Mouse (Mus musculus) liver, adult 2 months (tissue): Measurements from ENCODE around the gene Bcl9l. TPM values are rescaled to one million over a fixed set of nuclear protein-coding genes. Genes with fewer than 3 reads are reported as not detected.

ENCODE experiments used
- DNase-seq: peaks from one replicate; pipeline ENCODE4 v3.0.0-alpha.2; 2011; ENCODE audit warnings: low read depth, low spot score; ENCODE audit errors: extremely low read depth
- H3K27ac ChIP-seq: fragments of 200-500 bp; replicated peaks from 2 replicates; pipeline ENCODE4 v1.5.1; 2012; ENCODE audit warnings: low read depth, mild to moderate bottlenecking, control low read depth, inconsistent platforms, low read length; ENCODE audit not compliant: insufficient read depth
- H3K27me3 ChIP-seq: fragments of 200-500 bp; 2 replicates; pipeline ENCODE4 v1.6.1; 2012; ENCODE audit warnings: mild to moderate bottlenecking, moderate library complexity, low read length, inconsistent platforms; ENCODE audit not compliant: control insufficient read depth, insufficient read depth
- H3K36me3 ChIP-seq: fragments of 200-500 bp; 2 replicates; pipeline ENCODE4 v1.6.1; 2012; ENCODE audit warnings: low read length, inconsistent platforms; ENCODE audit not compliant: control insufficient read depth, insufficient read depth
- H3K4me1 ChIP-seq: fragments of 200-500 bp; 2 replicates; pipeline ENCODE4 v1.6.1; 2011; ENCODE audit warnings: low read length; ENCODE audit not compliant: control insufficient read depth, insufficient read depth
- H3K4me3 ChIP-seq: fragments of 200-500 bp; 2 replicates; pipeline ENCODE4 v1.5.1; 2011; ENCODE audit warnings: low read depth, mild to moderate bottlenecking, control low read depth, low read length, moderate library complexity; ENCODE audit not compliant: insufficient read depth
- H3K79me2 ChIP-seq: fragments of 200-500 bp; 2 replicates; pipeline ENCODE4 v1.6.1; 2012; ENCODE audit warnings: inconsistent platforms, mild to moderate bottlenecking, low read length, moderate library complexity; ENCODE audit not compliant: control insufficient read depth, insufficient read depth
- H3K9ac ChIP-seq: fragments of 200-500 bp; 2 replicates; pipeline ENCODE4 v1.6.1; 2012; ENCODE audit warnings: low read depth, mild to moderate bottlenecking, control low read depth, inconsistent platforms, low read length
- CTCF ChIP-seq: fragments of 200-500 bp; IDR thresholded peaks from 2 replicates; pipeline ENCODE4 v1.5.1; 2011; ENCODE audit warnings: low read depth, low read length, control low read depth
- POLR2A ChIP-seq: fragments of 200-500 bp; IDR thresholded peaks from 2 replicates; pipeline ENCODE4 v1.6.1; 2011; ENCODE audit warnings: low read length, control low read depth; ENCODE audit not compliant: insufficient read depth; ENCODE audit errors: extremely low read depth
- whole genome bisulfite sequencing: fragments of 180-500 bp; shearing (Covaris S2); methylation state at CpG from one replicate; pipeline ENCODE4 v1.1.7; 2018; 5-methylcytosine and 5-hydroxymethylcytosine counted together
- polyA plus RNA-seq: library from polyadenylated mRNA; depleted of rRNA; stranded (reverse); fragments of >200 nt; gene quantifications from 2 replicates; pipeline ENCODE4 v1.2.3, GENCODE M21; 2012; rRNA removed
- total RNA-seq: library from RNA; depleted of rRNA; stranded (reverse); fragments of >200 nt; gene quantifications from 2 replicates; pipeline ENCODE4 v1.2.3, GENCODE M21; 2014; rRNA removed

Gene Bcl9l
- total and polyA plus RNA-seq, 2 experiments: 5.4 to 27.9 TPM

- Histone ChIP-seq H3K4me1 (no peaks in the 10 kb centered on the region), H3K4me3 (no peak overlapping the region), H3K27ac (no peak overlapping the region), H3K79me2 (no peaks in the 10 kb centered on the region), H3K27me3 (no peaks in the 10 kb centered on the region), H3K36me3 (no peaks in the 10 kb centered on the region), H3K9ac (no peak overlapping the region)
- TF ChIP-seq CTCF (no peak), POLR2A (no peak)
- WGBS: 95% methylated on average over 8 of the region's 8 CpGs
- DNase-seq: no peak
These were observed 66.0 kb downstream of the Bcl9l start for GRCm38 (mm10) chr9:44548412-44549152.

DNA sequence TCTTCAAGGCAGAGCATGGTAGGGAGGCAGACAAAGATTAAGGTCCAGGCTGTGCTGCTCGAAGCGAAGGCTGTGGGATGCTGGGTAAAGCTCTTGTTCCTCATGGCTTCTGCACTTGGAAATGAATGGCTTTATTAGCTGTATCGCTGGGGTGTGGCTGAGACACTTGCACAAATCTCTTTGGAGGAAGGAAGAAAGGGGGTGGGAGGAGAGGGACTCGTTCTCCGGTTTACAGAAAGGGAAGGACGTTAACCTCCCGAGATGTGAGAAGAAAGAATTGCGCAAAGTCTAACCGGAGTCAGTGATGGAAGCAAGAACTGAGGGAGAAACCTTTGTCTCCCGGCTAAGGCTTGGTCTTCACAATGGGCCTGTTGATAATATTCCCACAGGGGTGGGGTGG, 68.5 kb downstream of the Bcl9l start:
- Histone ChIP-seq H3K27ac (no peak overlapping the region), H3K9ac (no peak overlapping the region), H3K36me3 (no peaks in the 10 kb centered on the region), H3K4me3 (no peak overlapping the region), H3K4me1 (no peaks in the 10 kb centered on the region), H3K27me3 (no peaks in the 10 kb centered on the region), H3K79me2 (no peaks in the 10 kb centered on the region)
- 80% methylated on average over 10 of the region's 10 CpGs for WGBS
- DNase-seq: peak; percentile 31
- TF ChIP-seq POLR2A: no peak
- TF ChIP-seq CTCF: no peak

DNA sequence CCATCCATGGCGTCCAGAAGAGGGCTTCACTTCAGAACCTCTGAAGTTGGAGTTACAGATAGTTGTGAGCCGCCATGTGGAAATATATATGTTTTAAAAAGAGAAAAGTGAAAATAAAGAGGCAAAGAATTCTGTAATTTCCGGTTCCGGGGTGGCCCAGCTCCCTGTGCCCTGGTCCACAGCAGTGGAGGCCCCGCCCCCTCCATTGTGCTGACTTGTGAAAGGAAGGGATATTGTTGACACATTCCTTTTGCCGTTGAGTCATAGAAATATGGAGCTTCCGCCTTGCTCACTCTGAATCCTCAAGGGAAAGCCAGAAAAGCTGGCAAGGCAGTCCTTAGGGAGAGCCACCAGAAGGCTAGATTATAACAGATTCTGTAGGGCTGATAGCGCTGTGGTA, 69.5 kb downstream of the Bcl9l start:
- H3K79me2 ChIP-seq: no peaks in the 10 kb centered on the region
- H3K9ac ChIP-seq: no peak overlapping the region
- no peaks in the 10 kb centered on the region for H3K4me1 ChIP-seq
- no peak overlapping the region for H3K4me3 ChIP-seq
- no peaks in the 10 kb centered on the region for H3K27me3 ChIP-seq
- 76% methylated on average over 8 of the region's 8 CpGs for WGBS
- DNase-seq: no peak
- H3K36me3 ChIP-seq: no peaks in the 10 kb centered on the region
- TF ChIP-seq POLR2A (no peak), CTCF (no peak)
- H3K27ac ChIP-seq: peak overlapping the region; percentile 36; the same call in 1 of the 2 replicates

Other genes starting within 250 kb of the Bcl9l start
- 2.8 and 4.3 TPM in 2 replicates for gene Cbl, start 248.8 kb upstream of the Bcl9l start, total RNA-seq
- gene Cbl, start 248.8 kb upstream of the Bcl9l start, polyA plus RNA-seq: 1.8 and 2.4 TPM in 2 replicates
- gene Ccdc153, start 242.1 kb upstream of the Bcl9l start, total RNA-seq: not detected in 2 replicates
- gene Ccdc153, start 242.1 kb upstream of the Bcl9l start, polyA plus RNA-seq: not detected in 2 replicates
- gene Pdzd3, start 231.4 kb upstream of the Bcl9l start, total RNA-seq: not detected in 2 replicates
- not detected in 2 replicates for gene Pdzd3, start 231.4 kb upstream of the Bcl9l start, polyA plus RNA-seq
- gene Nlrx1, start 214.2 kb upstream of the Bcl9l start, total RNA-seq: 3.5 and 5.6 TPM in 2 replicates
- 8.6 and 10.0 TPM in 2 replicates for gene Nlrx1, start 214.2 kb upstream of the Bcl9l start, polyA plus RNA-seq
- not detected in 2 replicates for gene Abcg4, start 194.2 kb upstream of the Bcl9l start, total RNA-seq
- gene Abcg4, start 194.2 kb upstream of the Bcl9l start, polyA plus RNA-seq: 0.11 TPM in 1 of 2 replicates, not detected in the other
- gene Hinfp, start 177.2 kb upstream of the Bcl9l start, total RNA-seq: 7.4 and 7.6 TPM in 2 replicates
- gene Hinfp, start 177.2 kb upstream of the Bcl9l start, polyA plus RNA-seq: 10.6 and 16.9 TPM in 2 replicates
- gene C2cd2l, start 162.5 kb upstream of the Bcl9l start, total RNA-seq: 5.2 and 7.9 TPM in 2 replicates
- 60.1 and 60.9 TPM in 2 replicates for gene C2cd2l, start 162.5 kb upstream of the Bcl9l start, polyA plus RNA-seq
- gene Dpagt1, start 156.8 kb upstream of the Bcl9l start, total RNA-seq: 8.7 and 13.1 TPM in 2 replicates
- 57.4 and 71.7 TPM in 2 replicates for gene Dpagt1, start 156.8 kb upstream of the Bcl9l start, polyA plus RNA-seq
- gene H2afx, start 148.1 kb upstream of the Bcl9l start, total RNA-seq: 5.6 and 11.2 TPM in 2 replicates
- 22.5 and 23.6 TPM in 2 replicates for gene H2afx, start 148.1 kb upstream of the Bcl9l start, polyA plus RNA-seq
- 61.3 and 67.7 TPM in 2 replicates for gene Hmbs, start 138.6 kb upstream of the Bcl9l start, total RNA-seq
- 58.8 and 61.4 TPM in 2 replicates for gene Hmbs, start 138.6 kb upstream of the Bcl9l start, polyA plus RNA-seq
- gene Vps11, start 121.2 kb upstream of the Bcl9l start, total RNA-seq: 14.5 and 22.0 TPM in 2 replicates
- 15.9 and 17.0 TPM in 2 replicates for gene Vps11, start 121.2 kb upstream of the Bcl9l start, polyA plus RNA-seq
- 87.8 and 131 TPM in 2 replicates for gene Hyou1, start 103.3 kb upstream of the Bcl9l start, total RNA-seq
- 75.0 and 111 TPM in 2 replicates for gene Hyou1, start 103.3 kb upstream of the Bcl9l start, polyA plus RNA-seq
- 250 and 307 TPM in 2 replicates for gene Slc37a4, start 86.0 kb upstream of the Bcl9l start, total RNA-seq
- gene Slc37a4, start 86.0 kb upstream of the Bcl9l start, polyA plus RNA-seq: 153 and 185 TPM in 2 replicates
- gene Rps25, start 75.7 kb upstream of the Bcl9l start, total RNA-seq: 455 and 516 TPM in 2 replicates
- gene Rps25, start 75.7 kb upstream of the Bcl9l start, polyA plus RNA-seq: 82.7 and 98.8 TPM in 2 replicates
- 31.0 and 35.0 TPM in 2 replicates for gene Trappc4, start 75.2 kb upstream of the Bcl9l start, total RNA-seq
- 28.0 and 30.7 TPM in 2 replicates for gene Trappc4, start 75.2 kb upstream of the Bcl9l start, polyA plus RNA-seq
- gene Ccdc84, start 64.3 kb upstream of the Bcl9l start, total RNA-seq: 8.8 and 10.2 TPM in 2 replicates
- gene Ccdc84, start 64.3 kb upstream of the Bcl9l start, polyA plus RNA-seq: 14.7 and 22.0 TPM in 2 replicates
- not detected in 2 replicates for gene Foxr1, start 41.7 kb upstream of the Bcl9l start, total RNA-seq
- gene Foxr1, start 41.7 kb upstream of the Bcl9l start, polyA plus RNA-seq: not detected in 2 replicates
- not detected in 2 replicates for gene Upk2, start 27.8 kb upstream of the Bcl9l start, total RNA-seq
- gene Upk2, start 27.8 kb upstream of the Bcl9l start, polyA plus RNA-seq: not detected in 2 replicates
- 0.18 and 0.20 TPM in 2 replicates for gene Cxcr5, start 79.1 kb downstream of the Bcl9l start, total RNA-seq
- gene Cxcr5, start 79.1 kb downstream of the Bcl9l start, polyA plus RNA-seq: 0.24 and 1.4 TPM in 2 replicates
- gene Ddx6, start 122.1 kb downstream of the Bcl9l start, total RNA-seq: 58.4 and 58.7 TPM in 2 replicates
- gene Ddx6, start 122.1 kb downstream of the Bcl9l start, polyA plus RNA-seq: 8.4 and 8.8 TPM in 2 replicates
- gene Treh, start 190.4 kb downstream of the Bcl9l start, total RNA-seq: 0.34 and 0.37 TPM in 2 replicates
- 0.15 and 0.17 TPM in 2 replicates for gene Treh, start 190.4 kb downstream of the Bcl9l start, polyA plus RNA-seq